Mouse (Mus musculus) kidney, embryonic 14.5 days (tissue): ENCODE measurements at regions not wholly inside any gene's neighbourhood (a gene's known extent, or its start where the extent isn't known, plus 50 kb on each side); places are given as distances from the start of the nearest gene placed in this dataset. TPM values are rescaled to one million over a fixed set of nuclear protein-coding genes. Genes with fewer than 3 reads are reported as not detected.

ENCODE experiments used
- microRNA-seq: library from miRNA; unstranded; fragments of <30 nt; microRNA quantifications from one replicate; pipeline ENCODE4, GENCODE M21; 2016

Small RNA genes in the stretch of these regions (microRNA-seq; reads per million reads assigned to microRNA genes)
- not detected for gene Gm22402
